Mouse (Mus musculus) hindbrain, embryonic 12.5 days (tissue): ENCODE measurements at regions not wholly inside any gene's neighbourhood (a gene's known extent, or its start where the extent isn't known, plus 50 kb on each side); places are given as distances from the start of the nearest gene placed in this dataset.
"Not testable (repeated sequence)": the region's sequence is repeated elsewhere in the genome, so short reads cannot be mapped to it uniquely, and the experiment has no call there.

Source experiments
- ATAC-seq: fragments of 200-750 bp; cut with Nextera tagmentation; 2 replicates; pipeline ENCODE4 v1.8.0; 2017; ENCODE audit warnings: moderate TSS enrichment; ENCODE audit not compliant: low FRiP score
- H3K27ac ChIP-seq: fragments of 300-500 bp; sonication (generic); 2 replicates; pipeline ENCODE4 v1.5.1; 2016; ENCODE audit warnings: mild to moderate bottlenecking
- H3K27me3 ChIP-seq: fragments of 300-500 bp; sonication (generic); 2 replicates; pipeline ENCODE4 v1.6.1; 2016; ENCODE audit warnings: mild to moderate bottlenecking
- H3K36me3 ChIP-seq: fragments of 300-500 bp; sonication (generic); 2 replicates; pipeline ENCODE4 v1.6.1; 2016; ENCODE audit warnings: mild to moderate bottlenecking
- H3K4me1 ChIP-seq: fragments of 300-500 bp; sonication (generic); 2 replicates; pipeline ENCODE4 v1.6.1; 2016
- H3K4me2 ChIP-seq: fragments of 300-500 bp; sonication (generic); replicated peaks from 2 replicates; pipeline ENCODE4 v1.6.1; 2016; ENCODE audit warnings: mild to moderate bottlenecking
- H3K4me3 ChIP-seq: fragments of 300-500 bp; sonication (generic); 2 replicates; pipeline ENCODE4 v1.5.1; 2016; ENCODE audit warnings: mild to moderate bottlenecking
- H3K9ac ChIP-seq: fragments of 300-500 bp; sonication (generic); 2 replicates; pipeline ENCODE4 v1.6.1; 2016; ENCODE audit warnings: mild to moderate bottlenecking, moderate library complexity
- H3K9me3 ChIP-seq: fragments of 300-500 bp; sonication (generic); replicated peaks from 2 replicates; pipeline ENCODE4 v1.6.1; 2016; ENCODE audit warnings: mild to moderate bottlenecking
- WGBS: fragments of 180-500 bp; shearing (Covaris S2); methylation state at CpG from one replicate; pipeline ENCODE4 v1.1.7; 2016; 5-methylcytosine and 5-hydroxymethylcytosine counted together

GRCm38 (mm10) chr1:157875006-157875405, 368.5 kb downstream of the Sec16b start:
- Histone ChIP-seq H3K36me3 (no peaks in the 10 kb centered on the region), H3K9ac (no peak overlapping the region), H3K4me1 (0 out of 2 replicates have a peak, but pooled peaks cover 2% of the 10 kb centered on the region), H3K9me3 (no peaks in the 10 kb centered on the region), H3K4me3 (no peak overlapping the region), H3K27ac (no peak overlapping the region), H3K4me2 (no peak overlapping the region), H3K27me3 (no peaks in the 10 kb centered on the region)
- no peak for ATAC-seq
- 67% methylated on average over 2 of the region's 2 CpGs for WGBS

GRCm38 (mm10) chr1:157877117-157877516, 370.6 kb downstream of the Sec16b start:
- H3K27me3 ChIP-seq, H3K4me1 ChIP-seq, H3K27ac ChIP-seq, H3K9ac ChIP-seq, ATAC-seq, H3K36me3 ChIP-seq, H3K4me3 ChIP-seq, H3K4me2 ChIP-seq, H3K9me3 ChIP-seq: not testable (repeated sequence)
- WGBS, result 91% methylated on average over 2 of the region's 4 CpGs

- Histone ChIP-seq H3K4me1 (no peaks in the 10 kb centered on the region), H3K9ac (no peak overlapping the region), H3K4me3 (no peak overlapping the region), H3K27me3 (no peaks in the 10 kb centered on the region), H3K36me3 (no peaks in the 10 kb centered on the region), H3K4me2 (no peak overlapping the region), H3K9me3 (no peaks in the 10 kb centered on the region), H3K27ac (no peak overlapping the region)
- no peak for ATAC-seq
- 26% methylated on average over 1 of the region's 1 CpGs for WGBS
Observed at GRCm38 (mm10) chr1:157887146-157887545, 380.6 kb downstream of the Sec16b start.

GRCm38 (mm10) chr1:157888573-157888972, 382.0 kb downstream of the Sec16b start:
- Histone ChIP-seq H3K4me3 (no peak overlapping the region), H3K4me1 (no peaks in the 10 kb centered on the region), H3K27me3 (no peaks in the 10 kb centered on the region), H3K9ac (no peak overlapping the region), H3K27ac (no peak overlapping the region), H3K9me3 (no peaks in the 10 kb centered on the region), H3K4me2 (no peak overlapping the region), H3K36me3 (no peaks in the 10 kb centered on the region)
- ATAC-seq, result no peak
- WGBS, result 82% methylated on average over 7 of the region's 7 CpGs

- 88% methylated on average over 2 of the region's 2 CpGs for WGBS
- no peak overlapping the region for H3K27ac ChIP-seq
- H3K9ac ChIP-seq, result no peak overlapping the region
- ATAC-seq, result no peak
- no peak overlapping the region for H3K4me2 ChIP-seq
- no peaks in the 10 kb centered on the region for H3K27me3 ChIP-seq
- H3K4me3 ChIP-seq, result no peak overlapping the region
- no peaks in the 10 kb centered on the region for H3K9me3 ChIP-seq
- no peaks in the 10 kb centered on the region for H3K4me1 ChIP-seq
- H3K36me3 ChIP-seq, result no peaks in the 10 kb centered on the region
Observed at GRCm38 (mm10) chr1:157906168-157906567, 399.6 kb downstream of the Sec16b start.

- Histone ChIP-seq H3K36me3 (no peaks in the 10 kb centered on the region), H3K9ac (no peak overlapping the region), H3K4me3 (no peak overlapping the region), H3K4me2 (no peak overlapping the region), H3K9me3 (no peaks in the 10 kb centered on the region), H3K27ac (no peak overlapping the region), H3K27me3 (no peaks in the 10 kb centered on the region), H3K4me1 (peaks cover 2% of the 10 kb centered on the region; the same call in 1 of the 2 replicates)
- ATAC-seq, result peak; percentile 75
- WGBS, result 63% methylated on average over 1 of the region's 1 CpGs
Observed at GRCm38 (mm10) chr1:157937800-157938348, 418.3 kb downstream of the Brinp2 start.

GRCm38 (mm10) chr1:157939516-157939915, 416.6 kb downstream of the Brinp2 start:
- no peak overlapping the region for H3K4me3 ChIP-seq
- no peaks in the 10 kb centered on the region for H3K27me3 ChIP-seq
- H3K4me1 ChIP-seq, result peaks cover 2% of the 10 kb centered on the region; the same call in 1 of the 2 replicates
- H3K9me3 ChIP-seq, result no peaks in the 10 kb centered on the region
- no peaks in the 10 kb centered on the region for H3K36me3 ChIP-seq
- no peak overlapping the region for H3K9ac ChIP-seq
- no peak overlapping the region for H3K4me2 ChIP-seq
- WGBS, result 84% methylated on average over 1 of the region's 1 CpGs
- no peak for ATAC-seq
- no peak overlapping the region for H3K27ac ChIP-seq

GRCm38 (mm10) chr1:157940331-157940758, 415.8 kb downstream of the Brinp2 start:
- H3K9ac ChIP-seq, result no peak overlapping the region
- no peak overlapping the region for H3K4me2 ChIP-seq
- no peaks in the 10 kb centered on the region for H3K36me3 ChIP-seq
- H3K4me1 ChIP-seq, result peaks cover 2% of the 10 kb centered on the region; the same call in 1 of the 2 replicates
- no peak overlapping the region for H3K4me3 ChIP-seq
- 47% methylated on average over 3 of the region's 3 CpGs for WGBS
- no peaks in the 10 kb centered on the region for H3K27me3 ChIP-seq
- no peaks in the 10 kb centered on the region for H3K9me3 ChIP-seq
- no peak for ATAC-seq
- H3K27ac ChIP-seq, result no peak overlapping the region

- 68% methylated on average over 4 of the region's 4 CpGs for WGBS
- no peak overlapping the region for H3K27ac ChIP-seq
Observed at GRCm38 (mm10) chr1:157957506-157957905, 398.6 kb downstream of the Brinp2 start.

GRCm38 (mm10) chr1:157964461-157964860, 391.7 kb downstream of the Brinp2 start:
- Histone ChIP-seq H3K4me3 (no peak overlapping the region), H3K36me3 (no peaks in the 10 kb centered on the region), H3K9ac (no peak overlapping the region), H3K4me1 (no peaks in the 10 kb centered on the region), H3K4me2 (no peak overlapping the region), H3K27ac (no peak overlapping the region), H3K27me3 (no peaks in the 10 kb centered on the region), H3K9me3 (no peaks in the 10 kb centered on the region)
- WGBS, result 81% methylated on average over 3 of the region's 3 CpGs
- ATAC-seq, result no peak

More at GRCm38 (mm10) chr1:157957506-157957905, 398.6 kb downstream of the Brinp2 start:
- Histone ChIP-seq H3K9me3 (no peaks in the 10 kb centered on the region), H3K36me3 (no peaks in the 10 kb centered on the region), H3K4me2 (no peak overlapping the region), H3K9ac (no peak overlapping the region), H3K27me3 (no peaks in the 10 kb centered on the region), H3K4me3 (no peak overlapping the region), H3K4me1 (no peaks in the 10 kb centered on the region)
- ATAC-seq, result no peak

- Histone ChIP-seq H3K36me3 (no peaks in the 10 kb centered on the region), H3K9ac (no peak overlapping the region), H3K4me3 (no peak overlapping the region), H3K4me1 (no peaks in the 10 kb centered on the region), H3K27me3 (no peaks in the 10 kb centered on the region), H3K27ac (no peak overlapping the region), H3K4me2 (no peak overlapping the region), H3K9me3 (no peaks in the 10 kb centered on the region)
- 43% methylated on average over 6 of the region's 6 CpGs for WGBS
- peak; percentile 84 for ATAC-seq
Observed at GRCm38 (mm10) chr1:157969635-157970111, 386.5 kb downstream of the Brinp2 start.

GRCm38 (mm10) chr1:157973373-157974232, 382.5 kb downstream of the Brinp2 start:
- Histone ChIP-seq H3K4me1 (no peaks in the 10 kb centered on the region), H3K4me2 (no peak overlapping the region), H3K9ac (no peak overlapping the region), H3K4me3 (no peak overlapping the region), H3K27me3 (no peaks in the 10 kb centered on the region), H3K36me3 (no peaks in the 10 kb centered on the region), H3K9me3 (no peaks in the 10 kb centered on the region), H3K27ac (no peak overlapping the region)
- 82% methylated on average over 10 of the region's 10 CpGs for WGBS
- ATAC-seq, result no peak
